In the genomic region with DNA sequence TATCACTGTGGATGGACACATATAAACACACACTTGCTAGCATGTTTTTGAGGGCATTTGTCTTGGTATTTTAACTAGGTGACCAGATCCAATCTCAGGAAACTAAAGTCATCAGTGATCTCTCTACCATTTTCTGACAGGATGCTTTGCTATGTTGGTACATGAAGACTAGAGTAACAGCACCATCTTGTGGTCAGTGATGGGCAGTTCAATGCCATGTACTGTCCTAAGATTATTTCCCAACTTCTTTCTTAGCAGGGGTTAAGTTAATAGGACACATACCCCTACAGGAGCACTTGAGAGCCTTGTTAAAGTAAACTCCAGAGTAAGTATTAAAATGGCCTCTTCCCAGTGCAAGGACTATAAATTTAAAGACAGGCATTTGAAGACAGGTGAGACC, we compare ENCODE assay signal across 8 mouse cellular contexts. TPM values are rescaled to one million over a fixed set of nuclear protein-coding genes. Genes with fewer than 3 reads are reported as not detected.
DNase-seq lines count a peak whose midpoint lies in the region; ATAC-seq and TF ChIP-seq lines count a peak whose summit lies in the region.
"Had no signal": no experiment of that assay in that cellular context is flagged by ENCODE, and none has a peak within 500 bp of the region (broad histone marks: within the 10 kb centered on the region; RNA-seq: fewer than 3 reads in every experiment).

No protein-coding gene starts in this region.

- no peak overlapping the region for H3K27ac ChIP-seq in forebrain, embryonic 16.5 days (ENCODE audit: low read length)
- H3K27ac ChIP-seq in kidney, postnatal 0 days = no peak overlapping the region
- no peak overlapping the region for H3K27ac ChIP-seq in lung, embryonic 16.5 days (ENCODE audit: low read length)

- TF ChIP-seq CTCF in kidney, postnatal 0 days (IDR thresholded peaks at IDR 0.05; ENCODE audit: low read depth) = peak; percentile 90

- no peak overlapping the region for H3K4me3 ChIP-seq in forebrain, embryonic 16.5 days (replicated peaks; ENCODE audit: low read length)
- H3K4me3 ChIP-seq in kidney, postnatal 0 days (replicated peaks; ENCODE audit: low read depth, low read length) = no peak overlapping the region
- H3K4me3 ChIP-seq in lung, embryonic 16.5 days (ENCODE audit: low read length) = no peak overlapping the region

- H3K27me3 ChIP-seq in forebrain, embryonic 16.5 days (replicated peaks; ENCODE audit: control insufficient read depth, insufficient read depth, low read length) = no peaks in the 10 kb centered on the region
- no peaks in the 10 kb centered on the region for H3K27me3 ChIP-seq in kidney, postnatal 0 days (ENCODE audit: insufficient read depth, low read length)
- no peaks in the 10 kb centered on the region for H3K27me3 ChIP-seq in lung, embryonic 16.5 days (ENCODE audit: control insufficient read depth, insufficient read depth, low read depth, low read length)

- DNase-seq in 3T3-L1 (ENCODE audit: low read depth, low spot score) = peak; percentile 80
- DNase-seq in CD4-positive, CD25-positive, alpha-beta regulatory T cell, adult 2 months (ENCODE audit: low read depth, low spot score) = peak; percentile 83
- DNase-seq in c-Kit-positive CD71-positive TER-119-positive erythroid progenitor cells, embryonic 14.5 days (ENCODE audit: low spot score) = peak; percentile 24
- DNase-seq in kidney, postnatal 0 days (ENCODE audit: low spot score) = peak; percentile 75
- peak; percentile 11 for DNase-seq in right cerebral cortex, postnatal 14 days

- H3K9ac ChIP-seq in forebrain, embryonic 16.5 days (replicated peaks; ENCODE audit: low read depth, low read length) = no peak overlapping the region
- no peak overlapping the region for H3K9ac ChIP-seq in kidney, postnatal 0 days (ENCODE audit: low read depth, low read length)
- H3K9ac ChIP-seq in lung, embryonic 16.5 days (ENCODE audit: low read length) = no peak overlapping the region

- no peaks in the 10 kb centered on the region for H3K36me3 ChIP-seq in forebrain, embryonic 16.5 days (ENCODE audit: control insufficient read depth, insufficient read depth)
- H3K36me3 ChIP-seq in kidney, postnatal 0 days (ENCODE audit: insufficient read depth, low read length) = no peaks in the 10 kb centered on the region
- no peaks in the 10 kb centered on the region for H3K36me3 ChIP-seq in lung, embryonic 16.5 days (ENCODE audit: control insufficient read depth, insufficient read depth, low read length)

- H3K4me1 ChIP-seq in forebrain, embryonic 16.5 days (replicated peaks; ENCODE audit: control insufficient read depth, insufficient read depth, low read length) = no peaks in the 10 kb centered on the region
- no peaks in the 10 kb centered on the region for H3K4me1 ChIP-seq in kidney, postnatal 0 days (replicated peaks; ENCODE audit: insufficient read depth, low read length)
- no peaks in the 10 kb centered on the region for H3K4me1 ChIP-seq in lung, embryonic 16.5 days (replicated peaks; ENCODE audit: control insufficient read depth, insufficient read depth, low read length)

- H3K4me2 ChIP-seq in forebrain, embryonic 16.5 days (ENCODE audit: low read length) = no peak overlapping the region
- no peak overlapping the region for H3K4me2 ChIP-seq in kidney, postnatal 0 days (ENCODE audit: low read length)
- H3K4me2 ChIP-seq in lung, embryonic 16.5 days (ENCODE audit: low read depth, low read length) = no peak overlapping the region

- ATAC-seq in forebrain, embryonic 16.5 days = peak; percentile 82
- 0 out of 2 replicates have a peak, but pooled peaks have one; percentile 52 for ATAC-seq in kidney, postnatal 0 days (replicated peaks; ENCODE audit: low FRiP score, low read depth)
- ATAC-seq in lung, embryonic 16.5 days (ENCODE audit: low read depth) = peak; percentile 71; the same call in 1 of the 2 replicates

- H3K9me3 ChIP-seq in forebrain, embryonic 16.5 days (ENCODE audit: control insufficient read depth, low read length) = no peaks in the 10 kb centered on the region
- H3K9me3 ChIP-seq in kidney, postnatal 0 days (replicated peaks; ENCODE audit: low read length) = no peaks in the 10 kb centered on the region
- no peaks in the 10 kb centered on the region for H3K9me3 ChIP-seq in lung, embryonic 16.5 days (ENCODE audit: control insufficient read depth, low read length)

RNA-seq across cellular contexts. Expression of gene Dennd2d, which starts 33.6 kb away (rescaled TPM):
- polyA plus RNA-seq in forebrain, embryonic 16.5 days (2015; fragmentation: Nextera tagmentation; extraction: Ambion mirVana) = 0.43 and 0.67 TPM in 2 replicates
- 9.4 and 10.5 TPM in 2 replicates for polyA plus RNA-seq in kidney, postnatal 0 days (2015; fragmentation: Nextera tagmentation; extraction: Ambion mirVana)
- 14.8 and 17.0 TPM in 2 replicates for polyA plus RNA-seq in lung, embryonic 16.5 days (2015; fragmentation: Nextera tagmentation; extraction: Ambion mirVana)

RNA-seq across cellular contexts. Expression of gene Chil6, which starts 42.6 kb away (rescaled TPM):
- not detected in 2 replicates for polyA plus RNA-seq in forebrain, embryonic 16.5 days (2015; fragmentation: Nextera tagmentation; extraction: Ambion mirVana)
- not detected in 2 replicates for polyA plus RNA-seq in kidney, postnatal 0 days (2015; fragmentation: Nextera tagmentation; extraction: Ambion mirVana)
- not detected in 2 replicates for polyA plus RNA-seq in lung, embryonic 16.5 days (2015; fragmentation: Nextera tagmentation; extraction: Ambion mirVana)
- polyA plus RNA-seq: heart, embryonic 16.5 days had no signal

Comparison
In these comparisons a context has a peak if more than half of its experiments do, and no peak if none do; other contexts are left out.
1. DNase-seq: peak in every context shown above with its lines; median percentile 83 in CD4-positive, CD25-positive, alpha-beta regulatory T cell, adult 2 months; 80 in 3T3-L1; 75 in kidney, postnatal 0 days; 24 in c-Kit-positive CD71-positive TER-119-positive erythroid progenitor cells, embryonic 14.5 days; 11 in right cerebral cortex, postnatal 14 days.